Mouse (Mus musculus): ENCODE measurements around the gene Gm38392. TPM values are rescaled to one million over a fixed set of nuclear protein-coding genes. Genes with fewer than 3 reads are reported as not detected.

Gene Gm38392
- polyA plus RNA-seq (2014; fragmentation: Nextera tagmentation; extraction: Ambion mirVana), result 0.33 and 0.64 TPM in 2 replicates

GRCm38 (mm10) chr3:88287110-88287509 is at the start of gene Gm38392:
Gene Gm38392, minus strand, starts transcription at chr3:88287210.
- H3K36me3 ChIP-seq (ENCODE audit: control insufficient read depth, insufficient read depth, low read length), result no peaks in the 10 kb centered on the region
- no peak for ATAC-seq (ENCODE audit: insufficient number of reproducible peaks, insufficient read depth, low FRiP score, low read depth)
- 97% methylated on average over 4 of the region's 4 CpGs for WGBS
- no peak within 1 kb of the TSS for H3K27ac ChIP-seq (ENCODE audit: low read length)
- H3K27me3 ChIP-seq (ENCODE audit: control insufficient read depth, insufficient read depth, low read length), result no peaks in the 10 kb centered on the region
- no peak within 1 kb of the TSS for H3K9ac ChIP-seq (replicated peaks; ENCODE audit: low read depth, low read length)
- H3K4me1 ChIP-seq (ENCODE audit: control insufficient read depth, insufficient read depth, low read length), result no peaks in the 10 kb centered on the region
- H3K4me2 ChIP-seq (replicated peaks; ENCODE audit: low read depth, low read length), result no peak within 1 kb of the TSS
- H3K4me3 ChIP-seq (ENCODE audit: low read depth, low read length), result no peak within 1 kb of the TSS
- H3K9me3 ChIP-seq (ENCODE audit: control insufficient read depth, low read depth, low read length), result no peaks in the 10 kb centered on the region

- Histone ChIP-seq H3K4me1 (ENCODE audit: control insufficient read depth, insufficient read depth, low read length) (peaks cover 18% of the 10 kb centered on the region), H3K27me3 (ENCODE audit: control insufficient read depth, insufficient read depth, low read length) (no peaks in the 10 kb centered on the region), H3K36me3 (ENCODE audit: control insufficient read depth, insufficient read depth, low read length) (no peaks in the 10 kb centered on the region), H3K9ac (replicated peaks; ENCODE audit: low read depth, low read length) (peak within 1 kb of the TSS; percentile 80), H3K4me2 (replicated peaks; ENCODE audit: low read depth, low read length) (peak within 1 kb of the TSS; percentile 51), H3K9me3 (ENCODE audit: control insufficient read depth, low read depth, low read length) (no peaks in the 10 kb centered on the region), H3K4me3 (ENCODE audit: low read depth, low read length) (peak within 1 kb of the TSS; percentile 70), H3K27ac (ENCODE audit: low read length) (peak within 1 kb of the TSS; percentile 94)
- peak; percentile 89 for ATAC-seq (ENCODE audit: insufficient number of reproducible peaks, insufficient read depth, low FRiP score, low read depth)
- WGBS, result 2% methylated on average over 65 of the region's 66 CpGs
These were observed 49.3 kb upstream of the Gm38392 start, which contains the start of the genes Tmem79 and Smg5 for GRCm38 (mm10) chr3:88336058-88337013. Gene Tmem79, minus strand, starts transcription at chr3:88336148. Gene Smg5, plus strand, starts transcription at chr3:88336260.

GRCm38 (mm10) chr3:88335436-88336053 is 48.5 kb upstream of the Gm38392 start:
- ATAC-seq (ENCODE audit: insufficient number of reproducible peaks, insufficient read depth, low FRiP score, low read depth), result peak; percentile 11; the same call in 1 of the 2 replicates
- peak overlapping the region; percentile 46 for H3K4me2 ChIP-seq (replicated peaks; ENCODE audit: low read depth, low read length)
- no peaks in the 10 kb centered on the region for H3K36me3 ChIP-seq (ENCODE audit: control insufficient read depth, insufficient read depth, low read length)
- no peaks in the 10 kb centered on the region for H3K9me3 ChIP-seq (ENCODE audit: control insufficient read depth, low read depth, low read length)
- under 1% methylated on average over 27 of the region's 27 CpGs for WGBS
- H3K27me3 ChIP-seq (ENCODE audit: control insufficient read depth, insufficient read depth, low read length), result no peaks in the 10 kb centered on the region
- H3K9ac ChIP-seq (replicated peaks; ENCODE audit: low read depth, low read length), result peak overlapping the region; percentile 80
- peak overlapping the region; percentile 70 for H3K4me3 ChIP-seq (ENCODE audit: low read depth, low read length)
- peaks cover 18% of the 10 kb centered on the region for H3K4me1 ChIP-seq (ENCODE audit: control insufficient read depth, insufficient read depth, low read length)
- H3K27ac ChIP-seq (ENCODE audit: low read length), result peak overlapping the region; percentile 94

GRCm38 (mm10) chr3:88334902-88335435 is 48.0 kb upstream of the Gm38392 start:
- H3K4me1 ChIP-seq (ENCODE audit: control insufficient read depth, insufficient read depth, low read length), result peaks cover 18% of the 10 kb centered on the region

GRCm38 (mm10) chr3:88334029-88334658 is 47.1 kb upstream of the Gm38392 start:
- WGBS, result 34% methylated on average over 12 of the region's 12 CpGs
- no peak overlapping the region for H3K9ac ChIP-seq (replicated peaks; ENCODE audit: low read depth, low read length)
- H3K4me2 ChIP-seq (replicated peaks; ENCODE audit: low read depth, low read length), result peak overlapping the region; percentile 34
- peaks cover 2% of the 10 kb centered on the region; the same call in 1 of the 2 replicates for H3K36me3 ChIP-seq (ENCODE audit: control insufficient read depth, insufficient read depth, low read length)
- H3K4me3 ChIP-seq (ENCODE audit: low read depth, low read length), result peak overlapping the region; percentile 25
- peaks cover 18% of the 10 kb centered on the region for H3K4me1 ChIP-seq (ENCODE audit: control insufficient read depth, insufficient read depth, low read length)
- no peaks in the 10 kb centered on the region for H3K9me3 ChIP-seq (ENCODE audit: control insufficient read depth, low read depth, low read length)
- peak overlapping the region; percentile 82 for H3K27ac ChIP-seq (ENCODE audit: low read length)
- peak; percentile 54 for ATAC-seq (ENCODE audit: insufficient number of reproducible peaks, insufficient read depth, low FRiP score, low read depth)
- no peaks in the 10 kb centered on the region for H3K27me3 ChIP-seq (ENCODE audit: control insufficient read depth, insufficient read depth, low read length)

More at GRCm38 (mm10) chr3:88334902-88335435, 48.0 kb upstream of the Gm38392 start:
- no peak for ATAC-seq (ENCODE audit: insufficient number of reproducible peaks, insufficient read depth, low FRiP score, low read depth)
- Histone ChIP-seq H3K27ac (ENCODE audit: low read length) (peak overlapping the region; percentile 94; the same call in 1 of the 2 replicates), H3K36me3 (ENCODE audit: control insufficient read depth, insufficient read depth, low read length) (no peaks in the 10 kb centered on the region), H3K9me3 (ENCODE audit: control insufficient read depth, low read depth, low read length) (no peaks in the 10 kb centered on the region), H3K4me3 (ENCODE audit: low read depth, low read length) (peak overlapping the region; percentile 70), H3K4me2 (replicated peaks; ENCODE audit: low read depth, low read length) (peak overlapping the region; percentile 46), H3K27me3 (ENCODE audit: control insufficient read depth, insufficient read depth, low read length) (no peaks in the 10 kb centered on the region), H3K9ac (replicated peaks; ENCODE audit: low read depth, low read length) (peak overlapping the region; percentile 80)
- WGBS, result 33% methylated on average over 3 of the region's 3 CpGs

GRCm38 (mm10) chr3:88331282-88331681 is 44.3 kb upstream of the Gm38392 start:
- Histone ChIP-seq H3K36me3 (ENCODE audit: control insufficient read depth, insufficient read depth, low read length) (peaks cover 17% of the 10 kb centered on the region), H3K4me3 (ENCODE audit: low read depth, low read length) (no peak overlapping the region), H3K27ac (ENCODE audit: low read length) (no peak overlapping the region), H3K9ac (replicated peaks; ENCODE audit: low read depth, low read length) (no peak overlapping the region), H3K9me3 (ENCODE audit: control insufficient read depth, low read depth, low read length) (no peaks in the 10 kb centered on the region), H3K27me3 (ENCODE audit: control insufficient read depth, insufficient read depth, low read length) (no peaks in the 10 kb centered on the region), H3K4me1 (ENCODE audit: control insufficient read depth, insufficient read depth, low read length) (0 out of 2 replicates have a peak, but pooled peaks cover 4% of the 10 kb centered on the region), H3K4me2 (replicated peaks; ENCODE audit: low read depth, low read length) (no peak overlapping the region)
- no peak for ATAC-seq (ENCODE audit: insufficient number of reproducible peaks, insufficient read depth, low FRiP score, low read depth)
- 42% methylated on average over 2 of the region's 2 CpGs for WGBS

- no peaks in the 10 kb centered on the region for H3K27me3 ChIP-seq (ENCODE audit: control insufficient read depth, insufficient read depth, low read length)
- H3K36me3 ChIP-seq (ENCODE audit: control insufficient read depth, insufficient read depth, low read length), result peaks cover 17% of the 10 kb centered on the region
- H3K4me1 ChIP-seq (ENCODE audit: control insufficient read depth, insufficient read depth, low read length), result peaks cover 10% of the 10 kb centered on the region
- H3K9me3 ChIP-seq (ENCODE audit: control insufficient read depth, low read depth, low read length), result no peaks in the 10 kb centered on the region
- no peak overlapping the region for H3K4me2 ChIP-seq (replicated peaks; ENCODE audit: low read depth, low read length)
- WGBS, result 54% methylated on average over 5 of the region's 5 CpGs
- no peak overlapping the region for H3K4me3 ChIP-seq (ENCODE audit: low read depth, low read length)
- H3K27ac ChIP-seq (ENCODE audit: low read length), result no peak overlapping the region
- no peak for ATAC-seq (ENCODE audit: insufficient number of reproducible peaks, insufficient read depth, low FRiP score, low read depth)
- H3K9ac ChIP-seq (replicated peaks; ENCODE audit: low read depth, low read length), result no peak overlapping the region
These were observed 41.9 kb upstream of the Gm38392 start for GRCm38 (mm10) chr3:88328956-88329355.
